Mouse (Mus musculus): ENCODE measurements around the gene Pakap. TPM values are rescaled to one million over a fixed set of nuclear protein-coding genes. Genes with fewer than 3 reads are reported as not detected.

Pakap gene
- polyA plus RNA-seq, 1 experiment from 2014 or later, result 22.9 TPM

DNA sequence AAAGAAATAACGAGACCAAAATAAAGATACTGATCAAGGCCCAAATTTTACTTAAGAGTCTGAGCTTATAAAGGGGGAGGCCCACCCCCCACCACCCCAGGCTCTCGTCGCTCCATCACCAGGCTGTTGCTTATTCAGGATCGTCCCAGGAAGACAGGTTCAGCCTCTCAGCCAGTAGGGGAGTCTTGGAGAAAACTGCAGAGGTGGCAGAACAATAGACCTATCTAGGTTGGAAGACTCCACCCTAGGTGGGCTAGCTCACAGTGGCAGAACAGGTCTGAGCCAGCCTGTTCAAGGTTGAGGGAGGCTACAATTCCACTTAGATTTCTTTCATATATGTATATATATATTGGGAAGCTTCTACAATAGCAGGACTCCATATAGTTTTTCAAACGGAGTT lies 366.2 kb downstream of the Pakap start:
- Histone ChIP-seq H3K4me3 (ENCODE audit: low read depth, low read length) (no peak overlapping the region), H3K4me1 (ENCODE audit: control insufficient read depth, insufficient read depth, low read length) (no peaks in the 10 kb centered on the region), H3K27me3 (ENCODE audit: control insufficient read depth, insufficient read depth, low read length) (no peaks in the 10 kb centered on the region), H3K36me3 (replicated peaks; ENCODE audit: control insufficient read depth, insufficient read depth, low read depth, low read length) (no peaks in the 10 kb centered on the region), H3K4me2 (ENCODE audit: low read depth, low read length) (no peak overlapping the region), H3K9ac (replicated peaks; ENCODE audit: low read length) (no peak overlapping the region), H3K9me3 (replicated peaks; ENCODE audit: control insufficient read depth, low read length) (no peaks in the 10 kb centered on the region), H3K27ac (replicated peaks; ENCODE audit: low read depth, low read length) (no peak overlapping the region)
- no peak for ATAC-seq (replicated peaks; ENCODE audit: insufficient number of reproducible peaks, low FRiP score, low TSS enrichment, low read depth)
- no peak for DNase-seq (ENCODE audit: low spot score)
- WGBS, result 69% methylated on average over 5 of the region's 5 CpGs

DNA sequence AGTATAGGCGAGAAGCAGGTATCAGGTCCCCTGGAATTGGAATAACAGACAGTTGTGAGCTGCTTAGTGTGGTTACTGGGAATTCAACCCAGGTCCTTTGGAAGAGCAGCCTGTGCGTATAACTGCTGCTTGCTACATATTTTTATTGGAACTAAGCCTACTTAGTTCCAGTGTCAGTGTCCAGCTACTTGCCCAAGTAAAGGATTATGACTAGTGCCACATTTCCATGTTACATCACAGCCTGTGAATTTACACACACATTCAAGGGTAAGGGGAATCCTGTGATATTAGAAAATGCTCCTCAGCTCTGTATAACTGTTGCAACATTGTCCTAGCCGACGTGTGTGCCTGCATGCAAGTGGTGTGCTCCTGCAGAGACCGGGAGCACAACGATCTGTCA lies 369.3 kb downstream of the Pakap start:
- Histone ChIP-seq H3K4me1 (ENCODE audit: control insufficient read depth, insufficient read depth, low read length) (no peaks in the 10 kb centered on the region), H3K4me3 (ENCODE audit: low read depth, low read length) (no peak overlapping the region), H3K4me2 (ENCODE audit: low read depth, low read length) (no peak overlapping the region), H3K27me3 (ENCODE audit: control insufficient read depth, insufficient read depth, low read length) (no peaks in the 10 kb centered on the region), H3K9me3 (replicated peaks; ENCODE audit: control insufficient read depth, low read length) (no peaks in the 10 kb centered on the region), H3K27ac (replicated peaks; ENCODE audit: low read depth, low read length) (no peak overlapping the region), H3K9ac (replicated peaks; ENCODE audit: low read length) (no peak overlapping the region), H3K36me3 (replicated peaks; ENCODE audit: control insufficient read depth, insufficient read depth, low read depth, low read length) (no peaks in the 10 kb centered on the region)
- no peak for ATAC-seq (replicated peaks; ENCODE audit: insufficient number of reproducible peaks, low FRiP score, low TSS enrichment, low read depth)
- 86% methylated on average over 6 of the region's 6 CpGs for WGBS
- DNase-seq (ENCODE audit: low spot score), result no peak

DNA sequence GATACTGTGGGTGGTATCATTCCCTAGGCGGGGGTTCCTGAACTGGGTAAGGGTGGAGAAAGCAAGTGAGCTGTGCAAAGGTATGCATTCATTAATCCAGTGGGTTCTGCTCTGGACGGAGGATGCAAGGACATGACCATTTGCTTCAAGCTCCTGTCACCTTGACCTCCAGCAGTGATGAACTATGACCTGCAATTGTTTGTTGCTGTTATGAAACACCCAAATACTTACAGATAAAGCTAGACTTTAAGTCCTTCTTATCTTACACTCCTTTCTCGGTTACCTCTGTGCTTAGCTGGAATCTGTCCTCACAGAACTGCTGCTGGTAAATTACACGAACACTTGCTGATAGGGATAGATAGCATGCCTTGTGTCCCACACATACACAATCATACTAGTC lies 372.7 kb downstream of the Pakap start:
- WGBS, result 86% methylated on average over 4 of the region's 4 CpGs
- Histone ChIP-seq H3K9ac (replicated peaks; ENCODE audit: low read length) (no peak overlapping the region), H3K4me3 (ENCODE audit: low read depth, low read length) (no peak overlapping the region), H3K27ac (replicated peaks; ENCODE audit: low read depth, low read length) (no peak overlapping the region), H3K9me3 (replicated peaks; ENCODE audit: control insufficient read depth, low read length) (no peaks in the 10 kb centered on the region), H3K27me3 (ENCODE audit: control insufficient read depth, insufficient read depth, low read length) (no peaks in the 10 kb centered on the region), H3K36me3 (replicated peaks; ENCODE audit: control insufficient read depth, insufficient read depth, low read depth, low read length) (no peaks in the 10 kb centered on the region; the same call in none of the 2 replicates), H3K4me1 (ENCODE audit: control insufficient read depth, insufficient read depth, low read length) (no peaks in the 10 kb centered on the region), H3K4me2 (ENCODE audit: low read depth, low read length) (no peak overlapping the region)
- DNase-seq (ENCODE audit: low spot score) (no peak), ATAC-seq (replicated peaks; ENCODE audit: insufficient number of reproducible peaks, low FRiP score, low TSS enrichment, low read depth) (no peak)

DNA sequence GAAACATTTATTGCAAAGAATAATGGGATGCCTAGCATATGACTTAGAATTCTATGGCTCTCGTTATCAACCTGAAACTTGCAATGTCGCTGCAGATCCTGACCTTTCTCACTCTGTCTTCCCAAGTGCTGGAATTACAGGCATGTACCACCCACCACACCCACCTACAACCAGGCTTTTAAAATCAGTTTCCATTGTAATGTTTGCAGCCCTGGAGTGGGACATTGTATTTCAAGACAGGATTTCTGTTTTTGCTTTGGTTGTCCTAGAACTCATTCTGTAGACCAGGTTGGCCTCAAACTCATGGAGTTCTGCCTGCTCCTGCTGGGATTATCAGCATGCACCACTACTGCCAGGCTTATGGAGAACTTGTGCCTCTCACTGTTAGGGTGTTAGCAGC lies 374.9 kb downstream of the Pakap start:
- H3K36me3 ChIP-seq (replicated peaks; ENCODE audit: control insufficient read depth, insufficient read depth, low read depth, low read length), result no peaks in the 10 kb centered on the region; the same call in none of the 2 replicates
- no peaks in the 10 kb centered on the region for H3K4me1 ChIP-seq (ENCODE audit: control insufficient read depth, insufficient read depth, low read length)
- DNase-seq (ENCODE audit: low spot score) (no peak), ATAC-seq (replicated peaks; ENCODE audit: insufficient number of reproducible peaks, low FRiP score, low TSS enrichment, low read depth) (no peak)
- no peak overlapping the region for H3K9ac ChIP-seq (replicated peaks; ENCODE audit: low read length)
- no peak overlapping the region for H3K4me2 ChIP-seq (ENCODE audit: low read depth, low read length)
- H3K27me3 ChIP-seq (ENCODE audit: control insufficient read depth, insufficient read depth, low read length), result no peaks in the 10 kb centered on the region
- no peak overlapping the region for H3K4me3 ChIP-seq (ENCODE audit: low read depth, low read length)
- WGBS, result 97% methylated on average over 2 of the region's 2 CpGs
- H3K27ac ChIP-seq (replicated peaks; ENCODE audit: low read depth, low read length), result no peak overlapping the region
- no peaks in the 10 kb centered on the region for H3K9me3 ChIP-seq (replicated peaks; ENCODE audit: control insufficient read depth, low read length)

Other genes starting within 250 kb of the Pakap start
- gene Palm2, start 133.9 kb upstream of the Pakap start, polyA plus RNA-seq (2014; fragmentation: Nextera tagmentation; extraction: Ambion mirVana), result 4.9 and 7.0 TPM in 2 replicates
- 24.0 and 24.6 TPM in 2 replicates for gene Akap2, start 149.5 kb downstream of the Pakap start, polyA plus RNA-seq (2014; fragmentation: Nextera tagmentation; extraction: Ambion mirVana)

Measured in embryonic facial prominence, embryonic 11.5 days (tissue).